Mouse (Mus musculus): ENCODE results near the gene Nudc.
"Not testable (repeated sequence)": the region's sequence is repeated elsewhere in the genome, so short reads cannot be mapped to it uniquely, and the experiment has no call there.

The Nudc gene

GRCm38 (mm10) chr4:133536081-133536480 is 9.7 kb downstream of the Nudc start:
- DNase-seq = no peak

- DNase-seq = no peak
These were observed 13.0 kb downstream of the Nudc start for GRCm38 (mm10) chr4:133532777-133533176.

- DNase-seq = no peak
These were observed 18.0 kb downstream of the Nudc start for GRCm38 (mm10) chr4:133527788-133528187.

DNA sequence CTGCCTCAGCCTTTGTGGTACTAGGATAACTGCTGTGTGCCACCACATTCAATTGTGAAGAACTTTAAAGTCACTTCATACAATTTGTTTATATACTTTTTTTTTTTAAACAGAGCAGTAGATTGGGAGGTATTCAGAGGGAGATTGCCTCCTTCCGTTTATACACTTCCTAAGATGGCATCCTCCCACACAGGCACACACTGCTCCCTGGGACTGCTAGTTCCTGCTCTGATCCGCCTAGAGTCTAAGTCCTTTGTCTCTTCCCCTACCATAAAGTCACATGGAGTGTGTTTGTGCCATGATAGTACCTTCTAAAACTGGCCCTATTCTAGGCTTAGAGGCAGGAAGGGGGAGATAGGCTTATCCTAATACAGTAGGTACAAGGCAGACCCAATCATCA is 24.3 kb downstream of the Nudc start:
- DNase-seq = no peak

GRCm38 (mm10) chr4:133519369-133519665 is 26.5 kb downstream of the Nudc start:
- DNase-seq = no peak

DNA sequence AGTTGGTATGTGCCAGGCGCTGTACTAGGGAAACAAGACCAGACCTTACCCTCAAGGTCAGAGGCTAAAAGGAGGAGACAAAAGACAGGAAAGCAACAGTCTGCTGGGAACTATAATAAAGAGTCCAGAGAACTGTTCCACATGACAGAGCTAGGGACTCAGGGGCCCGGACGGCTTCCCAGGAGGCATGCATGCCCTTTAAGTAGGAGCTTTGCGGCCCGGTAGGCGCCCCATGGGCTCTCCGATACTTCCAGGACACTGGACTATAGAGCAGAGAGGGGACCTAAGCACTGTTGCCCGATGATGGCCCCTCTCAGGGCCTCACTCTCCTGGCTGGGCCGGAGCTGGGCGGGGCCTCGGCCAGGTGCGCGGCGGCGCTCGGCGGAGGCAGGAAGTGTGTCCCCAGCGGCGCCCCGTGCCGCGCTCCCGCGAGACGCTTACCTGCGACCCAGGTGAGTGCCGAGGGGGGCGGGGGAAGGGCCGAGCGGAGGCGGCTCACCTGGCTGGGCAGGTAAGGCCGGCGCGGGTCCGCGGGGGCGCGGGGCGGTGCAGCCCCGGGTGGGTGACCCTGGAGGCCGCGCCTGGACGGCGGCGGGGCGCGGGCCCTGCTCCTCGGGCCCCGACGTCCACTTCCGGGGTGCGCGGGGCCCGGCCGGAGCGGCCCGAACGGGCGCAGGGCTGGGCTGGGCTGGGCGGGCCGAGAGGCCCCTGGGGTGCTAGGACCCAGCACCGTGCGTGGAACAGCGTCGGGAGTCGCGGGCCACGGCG is 27.0 kb downstream of the Nudc start, which contains the start of gene Kdf1:
TSS of gene Kdf1 (plus strand) at position 363 of the 768 bp plus-strand sequence.
- DNase-seq = peak; percentile 79 to 88

- DNase-seq = peak; percentile 71 to 75
These were observed 32.8 kb downstream of the Nudc start for GRCm38 (mm10) chr4:133512972-133513371.

GRCm38 (mm10) chr4:133512511-133512910 is 33.3 kb downstream of the Nudc start:
- DNase-seq = not testable (repeated sequence)

DNA sequence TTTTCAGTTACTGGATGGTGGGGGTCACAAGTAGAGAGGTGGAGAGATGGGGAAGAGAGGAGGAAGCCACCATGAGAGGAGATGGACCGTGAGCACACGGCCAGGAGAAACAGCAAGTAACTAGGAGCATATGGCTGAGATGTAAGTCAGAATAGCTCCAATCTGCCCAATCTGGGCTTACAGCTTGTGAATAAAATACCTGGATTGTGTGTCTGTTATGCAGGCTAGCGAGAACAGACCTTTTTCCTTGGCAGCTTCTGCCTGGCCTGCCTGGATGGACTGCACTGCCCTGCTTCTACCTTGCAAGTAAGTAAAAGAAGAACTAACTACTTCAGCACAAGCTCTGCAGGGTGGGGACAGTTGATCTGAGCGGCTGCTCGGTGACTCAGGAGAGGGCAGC is 34.7 kb downstream of the Nudc start:
- DNase-seq = no peak

- DNase-seq = no peak
These were observed 36.8 kb downstream of the Nudc start for GRCm38 (mm10) chr4:133508990-133509389.

DNA sequence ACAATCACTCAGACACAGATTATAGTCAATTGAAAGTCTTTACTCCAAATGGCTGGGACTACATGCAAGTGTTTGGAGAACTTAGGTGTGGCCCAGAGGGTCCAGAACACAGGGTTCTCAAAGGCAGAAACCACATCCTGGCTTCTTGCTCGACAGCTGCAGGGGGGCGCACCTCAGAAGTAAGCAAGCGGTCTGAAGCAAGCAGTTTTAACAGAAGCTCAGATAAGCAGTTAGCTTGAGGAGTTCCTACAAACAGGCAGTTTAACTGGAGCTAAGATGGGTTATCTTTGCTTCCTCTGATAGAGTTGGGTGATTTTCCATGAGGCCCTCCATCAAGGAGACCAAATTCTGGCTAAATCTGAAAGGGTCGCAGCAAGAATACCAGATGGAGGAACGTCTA is 39.2 kb downstream of the Nudc start:
- DNase-seq = no peak

- DNase-seq = no peak
These were observed 40.9 kb downstream of the Nudc start for GRCm38 (mm10) chr4:133504755-133505485.

DNA sequence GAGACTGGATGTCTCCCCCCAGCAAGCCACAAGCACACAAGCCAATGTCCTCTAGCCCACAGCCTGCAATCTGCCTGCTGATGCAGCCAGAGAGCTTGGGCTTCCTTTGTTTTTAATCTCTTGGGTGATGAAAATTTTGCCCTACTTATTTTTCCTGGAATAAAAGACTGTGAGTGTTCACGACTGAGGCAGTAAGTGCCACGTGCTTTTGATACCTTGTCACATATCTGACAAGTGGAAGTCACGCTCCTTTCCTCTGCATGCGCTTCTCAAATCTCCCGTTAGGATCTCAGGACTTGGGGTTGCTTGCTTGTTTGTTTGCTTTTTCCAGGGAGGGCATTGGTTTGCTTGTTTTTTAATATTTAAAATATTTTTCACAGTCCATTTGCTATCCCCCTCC is 41.5 kb downstream of the Nudc start:
- no peak for DNase-seq

GRCm38 (mm10) chr4:133501514-133501913 is 44.3 kb downstream of the Nudc start:
- no peak for DNase-seq

DNA sequence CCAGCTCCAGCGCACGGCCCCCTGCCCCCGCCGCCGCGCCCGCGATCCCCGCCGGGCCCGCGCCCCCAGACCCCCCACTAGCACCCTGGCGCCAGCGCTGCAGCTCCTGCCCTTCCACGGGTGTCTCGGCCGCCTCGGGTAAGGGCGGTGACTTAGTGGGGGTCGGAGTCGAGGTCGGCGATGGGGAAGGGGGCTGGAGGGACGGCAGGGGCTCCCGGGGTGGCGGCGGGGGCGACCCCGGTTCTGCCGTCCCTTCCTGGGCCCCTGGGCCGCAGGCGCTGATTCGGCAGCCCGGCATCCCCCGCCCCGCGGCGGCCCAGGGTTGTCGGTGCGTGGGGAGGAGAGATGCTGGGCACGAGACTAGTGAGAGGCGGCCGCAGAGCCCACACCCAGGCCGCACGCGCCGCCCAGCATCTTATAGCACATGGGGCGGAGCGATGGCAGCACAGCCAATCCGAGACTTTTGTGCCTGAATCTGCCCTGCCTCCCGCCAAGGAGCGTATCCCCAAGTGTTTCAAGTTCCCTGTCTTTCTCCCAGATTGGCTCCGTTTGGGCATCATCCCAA is 47.6 kb downstream of the Nudc start, which contains the start of gene Trnp1:
TSS of gene Trnp1 (minus strand) at position 391 of the 565 bp plus-strand sequence.
- DNase-seq = peak; percentile 79 to 83

DNA sequence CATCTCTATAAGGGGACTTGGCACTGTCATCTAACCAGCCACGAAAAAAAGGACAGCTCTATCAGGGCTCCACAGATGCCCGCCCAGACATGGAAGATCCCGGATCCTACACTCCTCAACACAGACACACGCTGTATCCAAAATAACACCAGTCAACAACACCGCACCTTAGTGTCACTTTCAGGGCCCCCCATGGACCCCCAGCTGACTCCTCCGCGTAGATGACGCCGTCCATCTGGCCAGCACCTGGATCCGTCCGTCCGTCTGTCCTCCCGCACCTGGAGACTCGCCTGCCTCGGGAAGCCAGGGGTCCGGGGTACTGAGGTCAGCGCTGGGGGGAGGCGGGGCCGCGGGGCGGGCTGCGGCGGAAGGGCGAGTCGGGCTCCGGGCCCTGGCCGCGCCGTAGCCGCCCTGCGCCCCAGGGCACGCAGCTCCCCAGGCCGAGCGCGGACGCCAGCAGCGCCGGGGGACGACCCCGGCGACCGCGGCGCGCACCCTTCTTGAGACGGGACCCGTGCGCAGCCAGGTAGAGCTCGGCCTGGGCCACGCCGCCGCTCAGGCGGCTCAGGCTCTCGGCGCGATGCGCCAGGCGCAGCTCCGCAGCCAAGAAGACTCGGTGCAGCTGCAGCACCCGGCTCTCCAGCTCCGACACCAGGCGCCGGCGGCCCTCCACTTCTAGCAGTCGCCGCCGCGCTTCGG is 48.2 kb downstream of the Nudc start:
- no peak for DNase-seq

DNA sequence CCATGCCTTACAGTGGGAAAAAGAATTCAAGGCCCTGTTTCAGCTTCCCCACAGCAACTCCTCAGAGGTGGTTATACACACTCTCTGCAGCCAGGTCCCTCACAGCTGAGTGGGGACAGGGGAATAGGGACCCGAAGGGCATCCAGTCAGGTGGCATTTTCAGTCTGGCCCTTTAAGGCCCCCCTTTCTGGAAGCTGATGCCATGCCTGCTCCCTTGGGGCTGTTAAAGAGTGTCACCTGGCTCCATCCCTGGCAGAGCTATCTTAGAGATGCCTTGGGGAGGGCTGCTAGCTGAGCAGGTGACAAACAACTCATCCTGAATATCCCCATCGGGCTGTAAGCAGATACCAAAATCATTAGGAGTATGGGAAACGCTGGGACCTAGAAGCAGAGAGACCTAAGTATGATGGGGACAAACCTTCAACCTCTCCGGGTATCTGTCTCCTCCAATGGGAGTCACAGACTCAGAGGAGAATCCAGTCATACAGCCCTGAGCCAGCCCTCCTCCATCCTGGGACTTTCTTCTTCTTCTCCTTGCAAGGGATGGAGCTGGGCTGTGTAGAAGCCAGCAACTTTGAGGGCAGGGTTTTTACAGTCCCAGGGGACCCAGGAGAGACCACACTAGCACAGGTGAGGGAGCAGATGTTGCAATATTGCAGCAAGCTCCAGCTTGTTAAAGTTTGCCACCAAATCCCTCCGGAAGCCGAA is 48.9 kb downstream of the Nudc start:
- DNase-seq = no peak

- no peak for DNase-seq
These were observed 50.1 kb downstream of the Nudc start for GRCm38 (mm10) chr4:133495711-133496110.

GRCm38 (mm10) chr4:133494867-133495266 is 50.9 kb downstream of the Nudc start:
- DNase-seq = no peak

DNA sequence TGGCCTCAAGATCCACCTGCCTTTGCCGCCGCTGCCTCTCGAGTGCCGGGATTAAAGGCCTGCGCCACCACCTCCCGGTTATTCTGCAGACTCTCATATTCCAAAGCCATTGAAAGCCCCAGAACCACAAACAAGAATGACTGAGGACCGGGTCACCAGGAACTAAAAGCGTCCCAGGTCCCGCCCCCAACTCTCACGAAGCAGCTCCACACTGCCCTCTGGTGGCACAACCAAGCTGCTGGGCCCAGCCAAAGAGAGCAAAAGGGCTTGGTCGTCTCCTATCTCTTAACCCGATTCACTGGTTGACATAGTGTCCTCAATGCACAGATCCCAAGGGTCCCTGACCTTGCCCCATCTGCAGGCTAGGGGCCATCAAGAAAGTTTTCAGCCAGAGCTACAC is 51.4 kb downstream of the Nudc start:
- peak; percentile 90 to 92 for DNase-seq

DNA sequence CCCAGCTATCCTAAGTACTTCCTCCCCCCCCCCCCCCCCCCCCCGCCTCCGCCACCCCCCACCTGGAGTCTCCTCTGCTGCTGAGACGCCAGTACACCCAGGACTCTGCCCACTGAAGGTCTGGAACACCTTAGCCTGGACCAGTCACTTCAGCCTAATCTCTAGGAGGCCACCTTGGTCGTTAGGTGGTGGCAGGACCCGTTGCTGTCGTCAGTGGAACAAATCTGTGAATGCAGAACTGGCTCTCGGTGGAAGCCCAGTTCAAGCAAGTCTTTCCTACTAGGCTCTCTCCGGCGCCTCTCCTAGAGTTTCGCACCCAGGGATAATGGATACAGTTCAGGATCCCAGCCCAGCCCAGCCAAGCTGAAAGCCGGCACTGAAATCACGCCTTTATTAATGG is 51.9 kb downstream of the Nudc start:
- peak; percentile 49 to 64 for DNase-seq

DNA sequence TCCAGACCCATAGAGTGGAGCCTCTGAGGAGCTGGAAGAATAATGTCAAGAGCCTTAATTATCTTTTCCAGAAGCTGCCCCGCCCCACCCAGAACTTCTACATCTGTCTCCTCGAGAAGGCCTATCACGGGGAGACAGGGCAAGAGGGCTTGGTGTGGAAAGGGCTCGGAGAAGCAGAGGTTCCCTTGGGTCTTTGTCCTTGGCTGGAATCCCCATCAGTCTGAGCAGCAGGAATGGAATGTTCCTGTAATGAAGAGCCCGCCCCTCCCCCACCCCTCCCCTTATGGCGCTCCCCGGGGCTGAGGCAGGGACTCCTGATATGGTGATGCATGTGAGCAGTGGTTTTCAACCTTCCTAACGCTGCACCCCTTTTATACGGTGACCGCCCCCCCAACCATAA is 54.0 kb downstream of the Nudc start:
- DNase-seq = peak; percentile 44 to 66
